Mouse (Mus musculus) forebrain, embryonic 13.5 days (tissue): ENCODE results near the gene Lpcat3. TPM values are rescaled to one million over a fixed set of nuclear protein-coding genes. Genes with fewer than 3 reads are reported as not detected.
A peak's percentile ranks its signal among the peaks of the same experiment; 100 is the strongest.

Experiments used
- ATAC-seq: fragments of 200-750 bp; cut with Nextera tagmentation; 2 replicates; pipeline ENCODE4 v1.8.0; 2017
- H3K27ac ChIP-seq: fragments of 300-500 bp; sonication (generic); 2 replicates; pipeline ENCODE4 v1.5.1; 2015; ENCODE audit warnings: inconsistent platforms, mild to moderate bottlenecking, moderate library complexity
- H3K27me3 ChIP-seq: fragments of 300-500 bp; sonication (generic); 2 replicates; pipeline ENCODE4 v1.6.1; 2015; ENCODE audit warnings: mild to moderate bottlenecking, inconsistent platforms
- H3K36me3 ChIP-seq: fragments of 300-500 bp; sonication (generic); 2 replicates; pipeline ENCODE4 v1.6.1; 2015; ENCODE audit warnings: mild to moderate bottlenecking, inconsistent platforms; ENCODE audit not compliant: poor library complexity, severe bottlenecking
- H3K4me1 ChIP-seq: fragments of 300-500 bp; sonication (generic); 2 replicates; pipeline ENCODE4 v1.6.1; 2015; ENCODE audit warnings: inconsistent platforms
- H3K4me2 ChIP-seq: fragments of 300-500 bp; sonication (generic); 2 replicates; pipeline ENCODE4 v1.6.1; 2015; ENCODE audit warnings: inconsistent platforms, mild to moderate bottlenecking, moderate library complexity
- H3K4me3 ChIP-seq: fragments of 300-500 bp; sonication (generic); 2 replicates; pipeline ENCODE4 v1.5.1; 2015; ENCODE audit warnings: mild to moderate bottlenecking, inconsistent platforms
- H3K9ac ChIP-seq: fragments of 300-500 bp; sonication (generic); 2 replicates; pipeline ENCODE4 v1.6.1; 2015; ENCODE audit warnings: mild to moderate bottlenecking, inconsistent platforms
- H3K9me3 ChIP-seq: fragments of 300-500 bp; sonication (generic); replicated peaks from 2 replicates; pipeline ENCODE4 v1.6.1; 2016; ENCODE audit warnings: inconsistent platforms
- WGBS: fragments of 180-500 bp; shearing (Covaris S2); methylation state at CpG from one replicate; pipeline ENCODE4 v1.1.7; 2015; 5-methylcytosine and 5-hydroxymethylcytosine counted together
- polyA plus RNA-seq: library from polyadenylated mRNA; unstranded; fragments of >200 nt; fragmentation: Nextera tagmentation; extraction: Ambion mirVana; gene quantifications from 2 replicates; pipeline ENCODE4 v1.2.1, GENCODE M21; 2015

Gene Lpcat3
- polyA plus RNA-seq, 1 experiment from 2014 or later: 34.8 TPM

GRCm38 (mm10) chr6:124661995-124662394 lies 832 bp upstream of the Lpcat3 start:
- 26% methylated on average over 6 of the region's 6 CpGs for WGBS
- peaks cover 5% of the 10 kb centered on the region; the same call in 1 of the 2 replicates for H3K4me1 ChIP-seq
- H3K4me3 ChIP-seq: peak overlapping the region; percentile 60
- ATAC-seq: no peak
- H3K27ac ChIP-seq: peak overlapping the region; percentile 44; the same call in 1 of the 2 replicates
- H3K27me3 ChIP-seq: no peaks in the 10 kb centered on the region
- H3K9ac ChIP-seq: peak overlapping the region; percentile 66; the same call in 1 of the 2 replicates
- no peaks in the 10 kb centered on the region for H3K9me3 ChIP-seq
- H3K4me2 ChIP-seq: peak overlapping the region; percentile 66
- H3K36me3 ChIP-seq: no peaks in the 10 kb centered on the region

GRCm38 (mm10) chr6:124663424-124663795 lies 583 bp downstream of the Lpcat3 start:
- Histone ChIP-seq H3K9ac (peak overlapping the region; percentile 66), H3K4me1 (peaks cover 5% of the 10 kb centered on the region; the same call in 1 of the 2 replicates), H3K27ac (0 out of 2 replicates have a peak overlapping the region, but pooled peaks have one; percentile 44), H3K36me3 (no peaks in the 10 kb centered on the region), H3K27me3 (no peaks in the 10 kb centered on the region), H3K4me2 (peak overlapping the region; percentile 66), H3K4me3 (peak overlapping the region; percentile 60), H3K9me3 (no peaks in the 10 kb centered on the region)
- no peak for ATAC-seq
- 23% methylated on average over 13 of the region's 13 CpGs for WGBS

- H3K27ac ChIP-seq: no peak overlapping the region
- whole genome bisulfite sequencing: 92% methylated on average over 7 of the region's 7 CpGs
- H3K9ac ChIP-seq: no peak overlapping the region
- no peak for ATAC-seq
- H3K4me1 ChIP-seq: peaks cover 5% of the 10 kb centered on the region; the same call in 1 of the 2 replicates
- H3K9me3 ChIP-seq: no peaks in the 10 kb centered on the region
- H3K4me2 ChIP-seq: peak overlapping the region; percentile 12; the same call in 1 of the 2 replicates
- H3K27me3 ChIP-seq: no peaks in the 10 kb centered on the region
- H3K4me3 ChIP-seq: no peak overlapping the region
- H3K36me3 ChIP-seq: no peaks in the 10 kb centered on the region
These were observed 1.4 kb downstream of the Lpcat3 start for GRCm38 (mm10) chr6:124664256-124664655.

- Histone ChIP-seq H3K4me3 (no peak overlapping the region), H3K4me1 (peaks cover 5% of the 10 kb centered on the region; the same call in 1 of the 2 replicates), H3K27me3 (no peaks in the 10 kb centered on the region), H3K36me3 (no peaks in the 10 kb centered on the region), H3K9me3 (no peaks in the 10 kb centered on the region), H3K4me2 (no peak overlapping the region), H3K9ac (no peak overlapping the region), H3K27ac (no peak overlapping the region)
- ATAC-seq: no peak
- 92% methylated on average over 10 of the region's 10 CpGs for WGBS
These were observed 2.2 kb downstream of the Lpcat3 start for GRCm38 (mm10) chr6:124665011-124665410.

- Histone ChIP-seq H3K27me3 (no peaks in the 10 kb centered on the region), H3K4me2 (no peak overlapping the region), H3K4me1 (no peaks in the 10 kb centered on the region), H3K9me3 (no peaks in the 10 kb centered on the region), H3K9ac (no peak overlapping the region), H3K4me3 (no peak overlapping the region), H3K36me3 (no peaks in the 10 kb centered on the region), H3K27ac (no peak overlapping the region)
- no peak for ATAC-seq
- WGBS: 93% methylated on average over 11 of the region's 11 CpGs
These were observed 6.5 kb downstream of the Lpcat3 start for GRCm38 (mm10) chr6:124669234-124669859.

- no peak overlapping the region for H3K27ac ChIP-seq
- H3K27me3 ChIP-seq: no peaks in the 10 kb centered on the region
- H3K9me3 ChIP-seq: no peaks in the 10 kb centered on the region
- no peak for ATAC-seq
- no peaks in the 10 kb centered on the region for H3K4me1 ChIP-seq
- H3K4me2 ChIP-seq: no peak overlapping the region
- H3K9ac ChIP-seq: no peak overlapping the region
- 92% methylated on average over 7 of the region's 7 CpGs for WGBS
- no peak overlapping the region for H3K4me3 ChIP-seq
- H3K36me3 ChIP-seq: no peaks in the 10 kb centered on the region
These were observed 7.6 kb downstream of the Lpcat3 start for GRCm38 (mm10) chr6:124670281-124670900.

- WGBS: 53% methylated on average over 6 of the region's 6 CpGs
- no peak overlapping the region for H3K4me2 ChIP-seq
- no peak overlapping the region for H3K4me3 ChIP-seq
- no peaks in the 10 kb centered on the region for H3K9me3 ChIP-seq
- no peaks in the 10 kb centered on the region for H3K36me3 ChIP-seq
- H3K27me3 ChIP-seq: no peaks in the 10 kb centered on the region
- H3K4me1 ChIP-seq: no peaks in the 10 kb centered on the region
- ATAC-seq: no peak
- no peak overlapping the region for H3K9ac ChIP-seq
- H3K27ac ChIP-seq: no peak overlapping the region
These were observed 9.3 kb downstream of the Lpcat3 start for GRCm38 (mm10) chr6:124672100-124672499.

GRCm38 (mm10) chr6:124673619-124674018 lies 10.8 kb downstream of the Lpcat3 start:
- Histone ChIP-seq H3K36me3 (no peaks in the 10 kb centered on the region), H3K27ac (no peak overlapping the region), H3K4me2 (no peak overlapping the region), H3K4me1 (no peaks in the 10 kb centered on the region), H3K9ac (no peak overlapping the region), H3K27me3 (no peaks in the 10 kb centered on the region), H3K4me3 (no peak overlapping the region), H3K9me3 (no peaks in the 10 kb centered on the region)
- ATAC-seq: no peak
- WGBS: 91% methylated on average over 9 of the region's 9 CpGs

GRCm38 (mm10) chr6:124674591-124674990 lies 11.8 kb downstream of the Lpcat3 start:
- no peak overlapping the region for H3K9ac ChIP-seq
- H3K27me3 ChIP-seq: no peaks in the 10 kb centered on the region
- no peaks in the 10 kb centered on the region for H3K36me3 ChIP-seq
- no peak for ATAC-seq
- 94% methylated on average over 7 of the region's 7 CpGs for WGBS
- H3K27ac ChIP-seq: no peak overlapping the region
- no peak overlapping the region for H3K4me2 ChIP-seq
- H3K4me1 ChIP-seq: no peaks in the 10 kb centered on the region
- no peak overlapping the region for H3K4me3 ChIP-seq
- H3K9me3 ChIP-seq: no peaks in the 10 kb centered on the region

GRCm38 (mm10) chr6:124676171-124676570 lies 13.3 kb downstream of the Lpcat3 start:
- H3K9ac ChIP-seq: no peak overlapping the region
- no peaks in the 10 kb centered on the region for H3K27me3 ChIP-seq
- ATAC-seq: no peak
- H3K4me2 ChIP-seq: no peak overlapping the region
- H3K36me3 ChIP-seq: no peaks in the 10 kb centered on the region
- no peak overlapping the region for H3K4me3 ChIP-seq
- no peak overlapping the region for H3K27ac ChIP-seq
- no peaks in the 10 kb centered on the region for H3K9me3 ChIP-seq
- H3K4me1 ChIP-seq: no peaks in the 10 kb centered on the region
- 92% methylated on average over 6 of the region's 6 CpGs for WGBS

GRCm38 (mm10) chr6:124678769-124679168 lies 15.9 kb downstream of the Lpcat3 start:
- no peak for ATAC-seq
- 96% methylated on average over 7 of the region's 7 CpGs for WGBS
- H3K4me2 ChIP-seq: no peak overlapping the region

GRCm38 (mm10) chr6:124679486-124679885 lies 16.7 kb downstream of the Lpcat3 start:
- Histone ChIP-seq H3K9ac (no peak overlapping the region), H3K4me3 (no peak overlapping the region), H3K27me3 (no peaks in the 10 kb centered on the region), H3K36me3 (no peaks in the 10 kb centered on the region), H3K4me1 (no peaks in the 10 kb centered on the region), H3K4me2 (no peak overlapping the region), H3K27ac (no peak overlapping the region), H3K9me3 (no peaks in the 10 kb centered on the region)
- WGBS: 93% methylated on average over 3 of the region's 3 CpGs
- no peak for ATAC-seq

More at GRCm38 (mm10) chr6:124678769-124679168, 15.9 kb downstream of the Lpcat3 start:
- Histone ChIP-seq H3K4me3 (no peak overlapping the region), H3K9ac (no peak overlapping the region), H3K9me3 (no peaks in the 10 kb centered on the region), H3K27me3 (no peaks in the 10 kb centered on the region), H3K27ac (no peak overlapping the region), H3K4me1 (no peaks in the 10 kb centered on the region), H3K36me3 (no peaks in the 10 kb centered on the region)
